Mouse (Mus musculus) midbrain, embryonic 16.5 days (tissue): ENCODE data around the gene Map10. TPM values are rescaled to one million over a fixed set of nuclear protein-coding genes. Genes with fewer than 3 reads are reported as not detected.

Source experiments
- ATAC-seq: fragments of 200-750 bp; cut with Nextera tagmentation; 2 replicates; pipeline ENCODE4 v1.8.0; 2017; ENCODE audit warnings: moderate TSS enrichment
- H3K27ac ChIP-seq: fragments of 300-500 bp; sonication (generic); 2 replicates; pipeline ENCODE4 v1.5.1; 2014; ENCODE audit warnings: mild to moderate bottlenecking, low read length, mixed read lengths
- H3K27me3 ChIP-seq: fragments of 300-500 bp; sonication (generic); 2 replicates; pipeline ENCODE4 v1.6.1; 2014; ENCODE audit warnings: low read depth, low read length, mixed read lengths; ENCODE audit not compliant: control insufficient read depth, insufficient read depth
- H3K36me3 ChIP-seq: fragments of 300-500 bp; sonication (generic); 2 replicates; pipeline ENCODE4 v1.6.1; 2014; ENCODE audit warnings: mild to moderate bottlenecking, low read length, moderate library complexity, mixed read lengths; ENCODE audit not compliant: control insufficient read depth, insufficient read depth
- H3K4me1 ChIP-seq: fragments of 300-500 bp; sonication (generic); 2 replicates; pipeline ENCODE4 v1.6.1; 2014; ENCODE audit warnings: mild to moderate bottlenecking, low read length, mixed read lengths; ENCODE audit not compliant: control insufficient read depth, insufficient read depth
- H3K4me2 ChIP-seq: fragments of 300-500 bp; sonication (generic); 2 replicates; pipeline ENCODE4 v1.6.1; 2014; ENCODE audit warnings: mild to moderate bottlenecking, low read length, mixed read lengths
- H3K4me3 ChIP-seq: fragments of 300-500 bp; sonication (generic); 2 replicates; pipeline ENCODE4 v1.5.1; 2014; ENCODE audit warnings: low read depth, mild to moderate bottlenecking, low read length, moderate library complexity, mixed read lengths
- H3K9ac ChIP-seq: fragments of 300-500 bp; sonication (generic); 2 replicates; pipeline ENCODE4 v1.6.1; 2014; ENCODE audit warnings: low read depth, low read length, mixed read lengths
- H3K9me3 ChIP-seq: fragments of 300-500 bp; sonication (generic); replicated peaks from 2 replicates; pipeline ENCODE4 v1.6.1; 2014; ENCODE audit warnings: mild to moderate bottlenecking, low read length, mixed read lengths; ENCODE audit not compliant: control insufficient read depth, poor library complexity, severe bottlenecking
- WGBS: fragments of 180-500 bp; shearing (Covaris S2); extraction: QIAGEN DNeasy Blood & Tissue Kit; methylation state at CpG from one replicate; pipeline ENCODE4 v1.1.7; 2014; 5-methylcytosine and 5-hydroxymethylcytosine counted together
- polyA plus RNA-seq: library from polyadenylated mRNA; unstranded; fragments of >200 nt; fragmentation: Nextera tagmentation; extraction: Ambion mirVana; gene quantifications from 2 replicates; pipeline ENCODE4 v1.2.1, GENCODE M21; 2015

Gene Map10
- polyA plus RNA-seq, 1 experiment from 2014 or later = 6.5 TPM

GRCm38 (mm10) chr8:125693197-125693596 lies 23.6 kb downstream of the Map10 start:
- no peak overlapping the region for H3K9ac ChIP-seq
- 83% methylated on average over 3 of the region's 3 CpGs for WGBS
- no peaks in the 10 kb centered on the region for H3K36me3 ChIP-seq
- H3K27ac ChIP-seq = no peak overlapping the region
- H3K4me3 ChIP-seq = no peak overlapping the region
- ATAC-seq = no peak
- H3K4me2 ChIP-seq = no peak overlapping the region
- no peaks in the 10 kb centered on the region for H3K27me3 ChIP-seq
- no peaks in the 10 kb centered on the region for H3K4me1 ChIP-seq
- no peaks in the 10 kb centered on the region for H3K9me3 ChIP-seq

GRCm38 (mm10) chr8:125695951-125696350 lies 26.3 kb downstream of the Map10 start:
- H3K4me1 ChIP-seq = no peaks in the 10 kb centered on the region
- no peak overlapping the region for H3K9ac ChIP-seq
- H3K4me2 ChIP-seq = no peak overlapping the region
- H3K27me3 ChIP-seq = no peaks in the 10 kb centered on the region
- 88% methylated on average over 6 of the region's 6 CpGs for WGBS
- H3K9me3 ChIP-seq = 0 out of 2 replicates have a peak, but pooled peaks cover 6% of the 10 kb centered on the region
- no peak overlapping the region for H3K27ac ChIP-seq
- H3K4me3 ChIP-seq = no peak overlapping the region
- H3K36me3 ChIP-seq = no peaks in the 10 kb centered on the region
- no peak for ATAC-seq

- H3K27me3 ChIP-seq = no peaks in the 10 kb centered on the region
- H3K4me1 ChIP-seq = 0 out of 2 replicates have a peak, but pooled peaks cover 2% of the 10 kb centered on the region
- H3K4me2 ChIP-seq = no peak overlapping the region
- no peak overlapping the region for H3K27ac ChIP-seq
- no peaks in the 10 kb centered on the region for H3K36me3 ChIP-seq
- H3K4me3 ChIP-seq = no peak overlapping the region
- no peak overlapping the region for H3K9ac ChIP-seq
- H3K9me3 ChIP-seq = 0 out of 2 replicates have a peak, but pooled peaks cover 6% of the 10 kb centered on the region
- WGBS = 72% methylated on average over 6 of the region's 6 CpGs
- ATAC-seq = no peak
These were observed 29.9 kb downstream of the Map10 start for GRCm38 (mm10) chr8:125699391-125700025.

GRCm38 (mm10) chr8:125700407-125700806 lies 30.8 kb downstream of the Map10 start:
- Histone ChIP-seq H3K4me3 (no peak overlapping the region), H3K27me3 (no peaks in the 10 kb centered on the region), H3K9ac (no peak overlapping the region), H3K4me1 (0 out of 2 replicates have a peak, but pooled peaks cover 2% of the 10 kb centered on the region), H3K36me3 (no peaks in the 10 kb centered on the region), H3K9me3 (0 out of 2 replicates have a peak, but pooled peaks cover 6% of the 10 kb centered on the region), H3K4me2 (no peak overlapping the region), H3K27ac (no peak overlapping the region)
- 70% methylated on average over 7 of the region's 7 CpGs for WGBS
- no peak for ATAC-seq

- 64% methylated on average over 15 of the region's 15 CpGs for WGBS
- H3K27ac ChIP-seq = no peak overlapping the region
- no peak overlapping the region for H3K9ac ChIP-seq
- no peak overlapping the region for H3K4me2 ChIP-seq
- H3K4me1 ChIP-seq = 0 out of 2 replicates have a peak, but pooled peaks cover 2% of the 10 kb centered on the region
- no peak for ATAC-seq
- no peaks in the 10 kb centered on the region for H3K36me3 ChIP-seq
- H3K27me3 ChIP-seq = no peaks in the 10 kb centered on the region
- H3K4me3 ChIP-seq = no peak overlapping the region
- H3K9me3 ChIP-seq = 0 out of 2 replicates have a peak, but pooled peaks cover 6% of the 10 kb centered on the region
These were observed 33.4 kb downstream of the Map10 start for GRCm38 (mm10) chr8:125702868-125703473.

- H3K4me3 ChIP-seq = no peak overlapping the region
- no peak overlapping the region for H3K4me2 ChIP-seq
- H3K36me3 ChIP-seq = no peaks in the 10 kb centered on the region
- H3K27ac ChIP-seq = no peak overlapping the region
- no peaks in the 10 kb centered on the region for H3K9me3 ChIP-seq
- ATAC-seq = no peak
- no peaks in the 10 kb centered on the region for H3K27me3 ChIP-seq
- WGBS = 90% methylated on average over 6 of the region's 6 CpGs
- H3K4me1 ChIP-seq = 0 out of 2 replicates have a peak, but pooled peaks cover 2% of the 10 kb centered on the region
- no peak overlapping the region for H3K9ac ChIP-seq
These were observed 34.8 kb downstream of the Map10 start for GRCm38 (mm10) chr8:125704434-125704833.

GRCm38 (mm10) chr8:125705816-125706215 lies 36.2 kb downstream of the Map10 start:
- no peak for ATAC-seq
- Histone ChIP-seq H3K9me3 (no peaks in the 10 kb centered on the region), H3K4me2 (no peak overlapping the region), H3K4me3 (no peak overlapping the region), H3K4me1 (0 out of 2 replicates have a peak, but pooled peaks cover 2% of the 10 kb centered on the region), H3K9ac (no peak overlapping the region), H3K27me3 (no peaks in the 10 kb centered on the region), H3K27ac (no peak overlapping the region), H3K36me3 (no peaks in the 10 kb centered on the region)
- 79% methylated on average over 7 of the region's 7 CpGs for WGBS

GRCm38 (mm10) chr8:125709171-125709570 lies 39.6 kb downstream of the Map10 start:
- Histone ChIP-seq H3K4me3 (no peak overlapping the region), H3K36me3 (no peaks in the 10 kb centered on the region), H3K27me3 (no peaks in the 10 kb centered on the region), H3K4me1 (no peaks in the 10 kb centered on the region), H3K27ac (no peak overlapping the region), H3K9ac (no peak overlapping the region), H3K9me3 (no peaks in the 10 kb centered on the region), H3K4me2 (no peak overlapping the region)
- no peak for ATAC-seq
- WGBS = 89% methylated on average over 5 of the region's 5 CpGs

GRCm38 (mm10) chr8:125711514-125711913 lies 41.9 kb downstream of the Map10 start:
- peaks cover 5% of the 10 kb centered on the region; the same call in 1 of the 2 replicates for H3K4me1 ChIP-seq
- no peak overlapping the region for H3K27ac ChIP-seq
- no peaks in the 10 kb centered on the region for H3K9me3 ChIP-seq
- no peak overlapping the region for H3K9ac ChIP-seq
- WGBS = 91% methylated on average over 5 of the region's 5 CpGs
- no peaks in the 10 kb centered on the region for H3K27me3 ChIP-seq
- H3K4me3 ChIP-seq = no peak overlapping the region
- H3K36me3 ChIP-seq = no peaks in the 10 kb centered on the region
- ATAC-seq = no peak
- no peak overlapping the region for H3K4me2 ChIP-seq
